Mouse (Mus musculus) C3H10T1/2 (cell line): Measurements from ENCODE around the gene Rnase2b. TPM values are rescaled to one million over a fixed set of nuclear protein-coding genes. Genes with fewer than 3 reads are reported as not detected.

Source experiments
- polyA plus RNA-seq, 2 experiments: library from polyadenylated mRNA; unstranded; fragments of >200 nt; fragmentation: generic; extraction: Trizol; gene quantifications; one replicate each; pipeline ENCODE4 v1.2.1; 2012; ENCODE audit warnings: missing spikeins in 2 of 2

Gene Rnase2b
- not detected for polyA plus RNA-seq

GRCm38 (mm10) chr14:51161976-51162375 is at the start of gene Rnase2b:
Gene Rnase2b (plus strand): TSS chr14:51162260.

GRCm38 (mm10) chr14:51113916-51114560 is 48.0 kb upstream of the Rnase2b start, which contains the start of gene Eddm3b:
Gene Eddm3b (plus strand): TSS chr14:51114426.

GRCm38 (mm10) chr14:51146685-51147084 is 15.4 kb upstream of the Rnase2b start, which contains the start of gene Rnase1:
Gene Rnase1 (minus strand): TSS chr14:51146785.

GRCm38 (mm10) chr14:51199098-51200023 is 37.3 kb downstream of the Rnase2b start, which contains the start of gene Ang2:
Gene Ang2 (minus strand): TSS chr14:51199148.

GRCm38 (mm10) chr14:51203115-51203514 is 41.1 kb downstream of the Rnase2b start, which contains the start of gene Ear14:
Gene Ear14 (plus strand): TSS chr14:51203391.

Other genes starting within 250 kb of the Rnase2b start
- gene Osgep, start 237.4 kb upstream of the Rnase2b start, polyA plus RNA-seq: 10 to 100 TPM; 34.1 to 57.0 TPM
- 100 to 1,000 TPM in 1 of 2 experiments, 10 to 100 TPM in 1; 65.4 to 178 TPM for gene Apex1, start 237.3 kb upstream of the Rnase2b start, polyA plus RNA-seq
- 10 to 100 TPM; 35.4 to 55.3 TPM for gene Pip4p1, start 231.4 kb upstream of the Rnase2b start, polyA plus RNA-seq
- 10 to 100 TPM; 21.1 to 92.2 TPM for gene Pnp, start 231.2 kb upstream of the Rnase2b start, polyA plus RNA-seq
- 10 to 100 TPM in 1 of 2 experiments, 1 to 10 TPM in 1; 9.5 to 31.7 TPM for gene Gm49342, start 217.7 kb upstream of the Rnase2b start, polyA plus RNA-seq
- gene Pnp2, start 206.3 kb upstream of the Rnase2b start, polyA plus RNA-seq: under 1 TPM; 0.19 to 0.86 TPM
- 1 to 10 TPM in 1 of 2 experiments, under 1 TPM in 1; 0.11 to 4.8 TPM for gene Rnase10, start 154.5 kb upstream of the Rnase2b start, polyA plus RNA-seq
- gene Rnase9, start 120.4 kb upstream of the Rnase2b start, polyA plus RNA-seq: not detected
- gene Rnase11, start 112.1 kb upstream of the Rnase2b start, polyA plus RNA-seq: not detected
- not detected for gene Rnase12, start 104.6 kb upstream of the Rnase2b start, polyA plus RNA-seq
- not detected for gene Olfr750, start 87.8 kb upstream of the Rnase2b start, polyA plus RNA-seq
- gene Rnase4, start 71.2 kb upstream of the Rnase2b start, polyA plus RNA-seq: 10 to 100 TPM in 1 of 2 experiments, under 1 TPM in 1; 0.44 to 20.1 TPM
- gene Ang, start 71.1 kb upstream of the Rnase2b start, polyA plus RNA-seq: 1 to 10 TPM in 1 of 2 experiments, under 1 TPM in 1; 0.88 to 1.8 TPM
- gene Eddm3b, start 47.8 kb upstream of the Rnase2b start, polyA plus RNA-seq: not detected
- gene Rnase6, start 38.4 kb upstream of the Rnase2b start, polyA plus RNA-seq: under 1 TPM in 1 of 2 experiments, not detected in 1; 0.04 TPM
- under 1 TPM in 1 of 2 experiments, not detected in 1; 0.06 TPM for gene Rnase1, start 15.5 kb upstream of the Rnase2b start, polyA plus RNA-seq
- under 1 TPM; 0.44 to 0.73 TPM for gene Ang2, start 36.9 kb downstream of the Rnase2b start, polyA plus RNA-seq
- gene Ear14, start 41.1 kb downstream of the Rnase2b start, polyA plus RNA-seq: not detected
- gene Rnase2a, start 93.9 kb downstream of the Rnase2b start, polyA plus RNA-seq: not detected
- gene Gm7247, start 199.5 kb downstream of the Rnase2b start, polyA plus RNA-seq: not detected
- gene Vmn2r88, start 248.6 kb downstream of the Rnase2b start, polyA plus RNA-seq: not detected